Mouse (Mus musculus): Measurements from ENCODE around the gene Slc39a11. TPM values are rescaled to one million over a fixed set of nuclear protein-coding genes. Genes with fewer than 3 reads are reported as not detected.

Slc39a11 gene
- polyA plus RNA-seq, 1 experiment from 2014 or later, result 26.2 TPM

GRCm38 (mm10) chr11:113600526-113601245 lies 49.2 kb downstream of the Slc39a11 start:
- no peak overlapping the region for H3K4me2 ChIP-seq (ENCODE audit: low read depth, low read length)
- H3K4me1 ChIP-seq (replicated peaks; ENCODE audit: control insufficient read depth, insufficient read depth, low read length), result no peaks in the 10 kb centered on the region
- 80% methylated on average over 18 of the region's 18 CpGs for WGBS
- H3K27ac ChIP-seq (ENCODE audit: low read length), result no peak overlapping the region
- H3K4me3 ChIP-seq (ENCODE audit: low read length), result no peak overlapping the region
- no peaks in the 10 kb centered on the region for H3K36me3 ChIP-seq (ENCODE audit: control insufficient read depth, insufficient read depth, low read length)
- H3K27me3 ChIP-seq (ENCODE audit: control insufficient read depth, insufficient read depth, low read depth, low read length), result no peaks in the 10 kb centered on the region
- no peak for ATAC-seq (ENCODE audit: low read depth)
- no peak overlapping the region for H3K9ac ChIP-seq (ENCODE audit: low read length)
- no peaks in the 10 kb centered on the region for H3K9me3 ChIP-seq (ENCODE audit: control insufficient read depth, low read length)

- Histone ChIP-seq H3K36me3 (ENCODE audit: control insufficient read depth, insufficient read depth, low read length) (no peaks in the 10 kb centered on the region), H3K4me2 (ENCODE audit: low read depth, low read length) (no peak overlapping the region), H3K9me3 (ENCODE audit: control insufficient read depth, low read length) (no peaks in the 10 kb centered on the region), H3K9ac (ENCODE audit: low read length) (no peak overlapping the region), H3K4me3 (ENCODE audit: low read length) (no peak overlapping the region), H3K4me1 (replicated peaks; ENCODE audit: control insufficient read depth, insufficient read depth, low read length) (no peaks in the 10 kb centered on the region), H3K27me3 (ENCODE audit: control insufficient read depth, insufficient read depth, low read depth, low read length) (no peaks in the 10 kb centered on the region), H3K27ac (ENCODE audit: low read length) (no peak overlapping the region)
- no peak for ATAC-seq (ENCODE audit: low read depth)
- WGBS, result 77% methylated on average over 3 of the region's 3 CpGs
Measured at GRCm38 (mm10) chr11:113597632-113598031, 52.2 kb downstream of the Slc39a11 start.

- no peak overlapping the region for H3K9ac ChIP-seq (ENCODE audit: low read length)
- 76% methylated on average over 5 of the region's 5 CpGs for WGBS
- no peak overlapping the region for H3K4me3 ChIP-seq (ENCODE audit: low read length)
- no peaks in the 10 kb centered on the region for H3K36me3 ChIP-seq (ENCODE audit: control insufficient read depth, insufficient read depth, low read length)
- H3K4me1 ChIP-seq (replicated peaks; ENCODE audit: control insufficient read depth, insufficient read depth, low read length), result no peaks in the 10 kb centered on the region
- H3K27ac ChIP-seq (ENCODE audit: low read length), result no peak overlapping the region
- H3K9me3 ChIP-seq (ENCODE audit: control insufficient read depth, low read length), result no peaks in the 10 kb centered on the region
- no peak overlapping the region for H3K4me2 ChIP-seq (ENCODE audit: low read depth, low read length)
- ATAC-seq (ENCODE audit: low read depth), result no peak
- H3K27me3 ChIP-seq (ENCODE audit: control insufficient read depth, insufficient read depth, low read depth, low read length), result no peaks in the 10 kb centered on the region
Measured at GRCm38 (mm10) chr11:113595144-113595543, 54.7 kb downstream of the Slc39a11 start.

GRCm38 (mm10) chr11:113588936-113589335 lies 60.9 kb downstream of the Slc39a11 start:
- WGBS, result 31% methylated on average over 3 of the region's 3 CpGs
- no peaks in the 10 kb centered on the region for H3K27me3 ChIP-seq (ENCODE audit: control insufficient read depth, insufficient read depth, low read depth, low read length)
- H3K9me3 ChIP-seq (ENCODE audit: control insufficient read depth, low read length), result no peaks in the 10 kb centered on the region
- H3K27ac ChIP-seq (ENCODE audit: low read length), result no peak overlapping the region
- no peak overlapping the region for H3K4me3 ChIP-seq (ENCODE audit: low read length)
- no peak overlapping the region for H3K4me2 ChIP-seq (ENCODE audit: low read depth, low read length)
- no peak overlapping the region for H3K9ac ChIP-seq (ENCODE audit: low read length)
- H3K36me3 ChIP-seq (ENCODE audit: control insufficient read depth, insufficient read depth, low read length), result no peaks in the 10 kb centered on the region
- no peaks in the 10 kb centered on the region for H3K4me1 ChIP-seq (replicated peaks; ENCODE audit: control insufficient read depth, insufficient read depth, low read length)
- ATAC-seq (ENCODE audit: low read depth), result no peak

GRCm38 (mm10) chr11:113586423-113586822 lies 63.5 kb downstream of the Slc39a11 start:
- H3K9ac ChIP-seq (ENCODE audit: low read length), result no peak overlapping the region
- H3K9me3 ChIP-seq (ENCODE audit: control insufficient read depth, low read length), result no peaks in the 10 kb centered on the region
- H3K27ac ChIP-seq (ENCODE audit: low read length), result no peak overlapping the region
- no peak overlapping the region for H3K4me2 ChIP-seq (ENCODE audit: low read depth, low read length)
- no peaks in the 10 kb centered on the region for H3K4me1 ChIP-seq (replicated peaks; ENCODE audit: control insufficient read depth, insufficient read depth, low read length)
- WGBS, result 74% methylated on average over 6 of the region's 6 CpGs
- no peaks in the 10 kb centered on the region for H3K36me3 ChIP-seq (ENCODE audit: control insufficient read depth, insufficient read depth, low read length)
- no peak overlapping the region for H3K4me3 ChIP-seq (ENCODE audit: low read length)
- ATAC-seq (ENCODE audit: low read depth), result no peak
- no peaks in the 10 kb centered on the region for H3K27me3 ChIP-seq (ENCODE audit: control insufficient read depth, insufficient read depth, low read depth, low read length)

- H3K4me1 ChIP-seq (replicated peaks; ENCODE audit: control insufficient read depth, insufficient read depth, low read length), result no peaks in the 10 kb centered on the region
- 47% methylated on average over 11 of the region's 11 CpGs for WGBS
- no peaks in the 10 kb centered on the region for H3K9me3 ChIP-seq (ENCODE audit: control insufficient read depth, low read length)
- ATAC-seq (ENCODE audit: low read depth), result peak; percentile 43; the same call in 1 of the 2 replicates
- no peak overlapping the region for H3K9ac ChIP-seq (ENCODE audit: low read length)
- H3K27me3 ChIP-seq (ENCODE audit: control insufficient read depth, insufficient read depth, low read depth, low read length), result no peaks in the 10 kb centered on the region
- H3K4me2 ChIP-seq (ENCODE audit: low read depth, low read length), result no peak overlapping the region
- H3K27ac ChIP-seq (ENCODE audit: low read length), result no peak overlapping the region
- no peak overlapping the region for H3K4me3 ChIP-seq (ENCODE audit: low read length)
- no peaks in the 10 kb centered on the region for H3K36me3 ChIP-seq (ENCODE audit: control insufficient read depth, insufficient read depth, low read length)
Measured at GRCm38 (mm10) chr11:113583879-113584661, 65.8 kb downstream of the Slc39a11 start.

- WGBS, result 83% methylated on average over 4 of the region's 4 CpGs
Measured at GRCm38 (mm10) chr11:113577221-113577620, 72.7 kb downstream of the Slc39a11 start.

GRCm38 (mm10) chr11:113572641-113573040 lies 77.2 kb downstream of the Slc39a11 start:
- Histone ChIP-seq H3K27ac (ENCODE audit: low read length) (no peak overlapping the region), H3K4me2 (ENCODE audit: low read depth, low read length) (no peak overlapping the region), H3K4me3 (ENCODE audit: low read length) (no peak overlapping the region), H3K27me3 (ENCODE audit: control insufficient read depth, insufficient read depth, low read depth, low read length) (no peaks in the 10 kb centered on the region), H3K9ac (ENCODE audit: low read length) (no peak overlapping the region), H3K9me3 (ENCODE audit: control insufficient read depth, low read length) (no peaks in the 10 kb centered on the region), H3K36me3 (ENCODE audit: control insufficient read depth, insufficient read depth, low read length) (no peaks in the 10 kb centered on the region), H3K4me1 (replicated peaks; ENCODE audit: control insufficient read depth, insufficient read depth, low read length) (peaks cover 9% of the 10 kb centered on the region)
- peak; percentile 60; the same call in 1 of the 2 replicates for ATAC-seq (ENCODE audit: low read depth)
- 50% methylated on average over 6 of the region's 6 CpGs for WGBS

More at GRCm38 (mm10) chr11:113577221-113577620, 72.7 kb downstream of the Slc39a11 start:
- Histone ChIP-seq H3K4me1 (replicated peaks; ENCODE audit: control insufficient read depth, insufficient read depth, low read length) (peaks cover 9% of the 10 kb centered on the region), H3K9ac (ENCODE audit: low read length) (no peak overlapping the region), H3K36me3 (ENCODE audit: control insufficient read depth, insufficient read depth, low read length) (no peaks in the 10 kb centered on the region), H3K27ac (ENCODE audit: low read length) (no peak overlapping the region), H3K27me3 (ENCODE audit: control insufficient read depth, insufficient read depth, low read depth, low read length) (no peaks in the 10 kb centered on the region), H3K4me3 (ENCODE audit: low read length) (no peak overlapping the region), H3K4me2 (ENCODE audit: low read depth, low read length) (no peak overlapping the region), H3K9me3 (ENCODE audit: control insufficient read depth, low read length) (no peaks in the 10 kb centered on the region)
- no peak for ATAC-seq (ENCODE audit: low read depth)

- Histone ChIP-seq H3K27ac (ENCODE audit: low read length) (no peak overlapping the region), H3K4me2 (ENCODE audit: low read depth, low read length) (no peak overlapping the region), H3K27me3 (ENCODE audit: control insufficient read depth, insufficient read depth, low read depth, low read length) (no peaks in the 10 kb centered on the region), H3K9ac (ENCODE audit: low read length) (no peak overlapping the region), H3K4me1 (replicated peaks; ENCODE audit: control insufficient read depth, insufficient read depth, low read length) (peaks cover 9% of the 10 kb centered on the region), H3K9me3 (ENCODE audit: control insufficient read depth, low read length) (no peaks in the 10 kb centered on the region), H3K36me3 (ENCODE audit: control insufficient read depth, insufficient read depth, low read length) (no peaks in the 10 kb centered on the region), H3K4me3 (ENCODE audit: low read length) (no peak overlapping the region)
- ATAC-seq (ENCODE audit: low read depth), result no peak
Measured at GRCm38 (mm10) chr11:113571616-113572015, 78.3 kb downstream of the Slc39a11 start.

Measured in lung, embryonic 16.5 days (tissue).